Mouse (Mus musculus) spleen, postnatal 14 days (tissue): ENCODE results near the gene Lrrc52.

Experiments used
- DNase-seq, 2 experiments: peaks; one replicate each; pipeline ENCODE4 v3.0.0; 2021 to 2022; ENCODE audit warnings: low spot score in 2 of 2

Gene Lrrc52

DNA sequence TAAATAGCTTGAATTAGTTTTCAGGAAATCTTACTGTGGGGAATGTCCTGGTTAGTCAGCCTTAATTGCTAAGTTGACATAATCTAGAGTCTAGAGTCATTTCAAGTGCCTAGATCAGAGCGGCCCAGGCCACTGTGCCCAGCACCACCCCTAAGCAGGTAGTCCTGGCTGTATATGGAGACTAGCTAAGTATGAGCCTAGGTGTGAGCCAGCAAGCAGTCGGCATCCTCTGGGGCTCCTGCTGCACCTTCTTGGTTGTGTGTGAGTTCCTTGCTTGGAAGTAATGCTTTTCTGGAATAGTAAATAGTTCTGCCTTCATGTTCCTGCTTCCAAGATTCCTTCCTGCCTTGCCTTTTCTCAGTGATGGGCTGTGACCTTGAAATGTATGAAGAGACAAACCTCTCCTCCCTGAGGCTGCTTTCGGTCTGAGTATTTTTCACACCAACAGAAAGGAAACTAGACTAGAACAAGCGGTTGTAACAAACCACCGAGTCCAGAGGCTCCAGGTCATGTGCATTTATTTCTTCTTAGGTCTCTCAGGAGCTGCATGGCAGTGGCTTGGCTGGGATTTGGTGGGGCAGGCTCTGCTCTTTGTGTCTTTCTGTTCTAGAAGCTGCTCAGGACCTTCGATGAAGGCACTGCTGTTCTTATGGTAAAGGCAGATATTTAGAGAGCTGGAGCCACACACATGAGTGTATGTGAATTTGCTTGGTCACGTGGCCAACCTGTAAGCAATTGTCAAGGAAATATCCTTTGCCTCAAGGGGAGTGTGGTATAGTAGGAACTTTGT lies 30.2 kb downstream of the Lrrc52 start:
- DNase-seq = no peak

DNA sequence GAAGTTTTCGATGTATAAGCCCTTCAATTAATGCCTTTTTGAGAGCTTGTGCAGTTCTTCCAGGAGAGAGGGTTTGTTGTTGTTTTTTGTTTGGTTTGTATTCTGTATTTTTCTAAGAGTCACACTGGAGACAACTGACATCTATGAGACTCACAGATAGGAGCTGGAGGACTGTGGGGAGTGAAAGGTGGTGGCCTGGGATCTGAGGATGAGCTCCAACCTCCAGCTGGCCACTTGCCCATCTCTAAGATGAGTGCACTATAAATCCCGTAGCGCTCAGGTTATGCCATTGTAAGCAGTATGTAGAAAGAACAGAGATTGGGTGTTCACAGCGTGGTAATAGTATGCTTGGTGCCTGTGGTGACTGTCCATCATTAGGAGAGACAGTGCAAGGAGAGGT lies 31.6 kb downstream of the Lrrc52 start:
- DNase-seq = no peak

DNA sequence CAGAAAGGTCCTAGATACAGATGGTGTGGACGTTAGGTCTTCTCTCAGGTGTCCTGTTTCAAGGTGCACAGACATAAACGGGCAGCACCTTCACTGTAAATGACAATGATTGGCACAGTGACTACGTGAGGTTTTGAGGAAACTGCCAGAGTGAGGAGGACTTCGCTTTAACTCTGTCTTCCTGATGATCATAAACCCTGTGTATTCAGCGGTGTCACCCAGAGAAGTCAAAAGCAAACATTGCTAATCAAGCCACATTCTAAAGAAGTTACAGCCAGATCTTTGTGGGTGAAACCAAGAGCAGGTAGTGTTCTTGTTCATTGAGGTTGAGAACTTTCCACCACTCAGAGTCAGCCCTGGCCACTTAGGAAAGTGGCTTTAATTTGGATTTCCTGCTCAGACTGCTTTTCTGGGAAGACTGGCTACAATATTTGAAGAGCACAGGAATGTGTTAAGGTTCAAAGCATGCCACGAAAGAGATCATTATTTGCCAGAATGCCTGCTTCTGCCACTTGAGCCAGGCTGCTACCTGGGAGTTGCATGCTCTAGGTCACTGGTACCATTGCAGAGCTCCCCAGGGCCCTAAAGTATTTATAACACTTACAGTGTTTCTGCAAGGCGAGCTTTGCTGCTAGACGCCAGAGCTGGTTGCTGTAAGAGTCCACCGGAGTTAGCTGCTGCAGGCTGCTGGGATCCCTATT lies 35.5 kb downstream of the Lrrc52 start:
- no peak for DNase-seq

DNA sequence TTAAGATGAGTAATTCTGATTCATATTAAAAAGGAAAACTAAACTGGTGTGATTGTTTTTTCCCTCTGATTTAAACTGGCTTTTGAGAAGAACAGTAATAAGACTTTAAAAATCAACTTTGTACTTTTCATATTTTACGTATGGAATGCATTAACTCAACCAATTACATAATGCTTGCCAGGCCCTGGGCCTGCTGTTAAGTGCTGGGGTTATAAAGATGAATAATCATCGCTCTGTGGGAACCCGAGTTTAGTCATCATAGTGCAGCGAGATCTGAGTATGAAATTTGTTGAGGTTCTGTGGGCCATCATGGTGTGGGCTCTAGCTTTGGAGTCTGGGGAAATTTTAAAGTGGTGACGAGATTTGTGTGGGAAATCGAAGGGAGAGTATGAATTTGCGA lies 39.9 kb downstream of the Lrrc52 start:
- no peak for DNase-seq

DNA sequence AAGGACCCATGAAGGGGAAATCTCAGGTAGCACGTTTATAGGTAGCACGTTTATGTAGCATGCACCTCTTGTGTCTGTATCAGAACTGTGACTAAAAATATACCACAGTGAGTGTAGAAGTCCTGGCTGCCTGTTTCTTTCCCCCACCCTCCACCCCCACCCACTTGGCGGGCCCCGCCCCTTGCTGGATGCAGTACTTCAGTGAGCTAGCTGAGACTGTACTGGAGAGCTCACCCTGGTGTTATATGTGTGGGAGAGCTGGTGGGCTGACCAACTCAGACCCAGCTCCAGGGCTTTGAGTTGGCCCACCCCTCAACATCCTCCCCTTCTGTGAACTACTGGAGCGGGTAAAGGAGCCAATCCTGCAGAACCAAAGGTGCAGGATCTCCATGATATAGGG lies 41.0 kb downstream of the Lrrc52 start:
- DNase-seq = no peak

DNA sequence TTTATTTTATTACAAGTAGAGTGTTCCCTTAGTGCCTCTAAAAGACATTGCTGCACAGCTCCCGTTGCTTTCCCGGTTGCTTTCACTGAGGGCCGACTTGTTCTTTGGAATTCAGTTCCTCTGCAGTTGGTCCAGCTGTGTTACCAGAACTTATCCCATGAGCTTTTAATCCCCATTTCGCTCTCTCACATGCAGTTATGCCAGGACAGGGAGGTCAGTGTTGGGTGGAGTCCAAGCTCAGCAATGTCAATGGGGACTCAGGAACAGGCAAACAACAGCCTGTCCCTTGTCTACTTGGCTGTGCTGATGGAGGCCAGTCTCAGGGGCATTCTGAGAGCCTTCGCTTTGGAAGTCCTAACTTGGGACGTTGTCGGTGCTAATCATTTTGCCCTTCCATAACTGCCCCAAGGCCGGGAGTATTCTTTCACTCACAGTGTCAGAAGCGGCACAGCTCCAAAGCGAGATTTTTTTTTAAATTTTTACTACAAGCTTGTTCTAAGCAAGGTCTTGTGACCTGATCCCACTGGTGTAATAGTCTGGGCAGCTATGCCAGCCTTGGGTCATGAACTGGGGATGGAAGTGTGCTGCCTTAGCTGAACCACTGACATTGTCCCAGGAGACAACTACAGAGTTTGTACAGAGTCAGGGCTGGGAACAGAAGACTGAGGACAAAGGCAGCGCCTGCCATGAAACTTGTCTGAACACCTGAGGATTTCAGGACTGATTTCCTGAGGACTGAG lies 43.9 kb downstream of the Lrrc52 start:
- DNase-seq = no peak

DNA sequence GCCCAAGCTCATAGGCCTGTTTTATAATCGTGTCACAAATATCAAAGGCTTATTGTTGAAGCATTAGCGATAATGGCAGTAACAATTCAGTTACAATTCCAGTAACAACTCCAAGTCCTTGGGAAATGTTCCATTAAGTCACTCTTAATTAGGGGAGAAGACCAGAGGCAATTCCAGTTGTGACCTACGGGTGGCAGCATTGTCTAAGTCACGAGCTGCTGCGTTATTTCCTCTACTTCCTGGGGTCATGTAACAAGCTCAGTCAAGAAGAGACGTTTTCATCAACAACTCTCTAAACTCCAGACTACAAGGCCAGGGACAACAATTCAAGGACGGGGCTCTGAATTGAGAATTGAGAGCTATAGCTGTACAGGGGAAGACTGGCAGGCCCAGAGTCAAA lies 51.7 kb downstream of the Lrrc52 start:
- DNase-seq = peak in 1 of 2 experiments; percentile 52

DNA sequence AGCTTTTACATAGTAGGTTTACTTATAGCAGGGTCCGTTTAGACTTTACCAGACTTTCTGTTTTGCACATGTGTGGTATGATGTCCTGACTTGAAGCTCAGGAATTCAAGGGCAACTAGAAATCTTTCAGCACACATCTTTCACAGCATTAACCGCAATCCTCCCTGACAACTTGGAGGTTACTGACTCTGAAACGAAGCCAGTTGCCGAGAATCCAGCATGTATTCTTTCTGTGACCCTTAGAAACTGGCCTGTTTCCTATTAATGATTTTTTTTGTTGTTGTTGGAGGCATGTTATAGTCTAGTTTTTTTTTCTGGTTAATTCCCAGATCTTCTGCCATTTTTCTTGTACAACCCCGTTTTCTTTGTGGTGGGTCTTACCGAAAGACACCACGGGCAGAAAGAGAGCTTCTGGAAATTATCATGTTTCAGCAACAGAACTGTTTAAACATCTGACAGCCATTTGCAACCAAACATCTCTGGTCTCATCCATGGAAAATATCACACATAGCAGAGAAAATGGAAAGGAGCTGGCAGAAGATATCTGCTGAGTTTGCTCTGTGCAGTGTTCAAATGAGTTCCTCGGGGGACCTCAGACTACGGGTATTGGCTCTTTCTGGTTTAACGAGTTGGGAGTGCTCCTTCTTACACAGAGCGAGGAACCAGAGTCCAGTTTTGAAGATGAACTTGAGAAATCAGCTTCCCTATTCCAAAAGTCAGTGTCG lies 54.4 kb downstream of the Lrrc52 start:
- DNase-seq = no peak

DNA sequence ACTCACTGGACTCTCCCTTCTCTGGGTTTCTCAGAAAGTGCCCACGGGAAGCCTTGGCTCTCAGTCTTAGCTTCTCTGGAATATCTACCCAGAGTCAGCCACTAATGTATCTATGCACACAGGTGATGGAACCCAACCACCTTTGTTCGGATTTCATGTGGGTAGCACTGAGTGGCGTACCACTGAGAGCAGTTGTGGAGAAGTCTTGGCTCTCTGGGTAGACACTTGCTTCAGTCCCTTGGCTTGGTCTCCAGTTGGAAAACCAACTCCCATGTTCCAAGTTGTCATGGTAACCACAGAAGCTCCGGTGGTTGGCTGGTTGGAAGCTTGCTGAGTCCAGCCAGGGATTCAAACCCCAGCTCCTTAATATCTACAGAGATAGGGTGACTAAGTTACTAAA lies 57.0 kb downstream of the Lrrc52 start:
- DNase-seq = no peak

DNA sequence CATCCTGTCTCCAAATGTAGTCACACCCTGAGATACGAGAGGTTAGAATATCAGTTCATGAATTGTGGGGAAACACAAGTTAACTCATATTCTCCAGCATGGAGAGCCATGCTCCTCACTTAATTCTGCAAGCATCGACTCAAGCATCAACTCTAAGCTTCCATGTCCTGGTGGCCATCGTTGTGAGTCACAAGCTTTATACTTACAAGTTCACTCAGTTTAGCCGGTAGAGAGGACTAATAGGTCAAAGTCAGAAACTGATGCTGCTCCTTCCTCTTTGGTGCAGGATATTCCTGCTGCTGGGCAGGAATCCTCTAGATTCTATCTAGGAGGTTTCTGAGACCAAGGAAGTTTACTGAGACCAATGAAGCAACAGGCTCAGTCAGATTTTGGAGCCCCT lies 61.3 kb downstream of the Lrrc52 start:
- no peak for DNase-seq
